ENCODE assay signal across 8 mouse cellular contexts in the genomic region with DNA sequence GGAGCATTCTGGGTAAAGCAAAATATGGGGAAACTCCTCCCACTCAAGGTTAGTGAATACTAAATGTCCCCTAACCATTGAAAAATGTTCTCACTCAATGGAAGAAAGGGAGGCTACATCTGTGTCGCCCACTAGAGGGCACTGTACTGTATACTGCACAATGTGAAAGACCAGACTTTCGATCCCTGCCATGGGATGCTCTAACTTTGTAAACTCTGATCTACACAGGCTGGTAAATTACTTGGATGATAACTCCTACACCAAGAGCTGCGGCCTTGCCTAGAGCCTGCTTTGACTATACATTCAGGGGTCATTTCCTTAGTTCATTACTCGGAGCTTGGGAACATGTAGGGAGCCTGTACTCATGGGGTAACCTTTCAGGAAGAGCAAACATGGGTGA. TPM values are rescaled to one million over a fixed set of nuclear protein-coding genes. Genes with fewer than 3 reads are reported as not detected.
A peak's percentile ranks its signal among the peaks of the same experiment; 100 is the strongest.
DNase-seq lines count a peak whose midpoint lies in the region; ATAC-seq and TF ChIP-seq lines count a peak whose summit lies in the region.

No protein-coding gene starts in this region.

- H3K9ac ChIP-seq in intestine, embryonic 14.5 days (ENCODE audit: low read length), result no peak overlapping the region
- no peak overlapping the region for H3K9ac ChIP-seq in liver, embryonic 11.5 days (ENCODE audit: low read depth, low read length)

- H3K4me3 ChIP-seq in intestine, embryonic 14.5 days (ENCODE audit: low read depth, low read length), result no peak overlapping the region
- peak overlapping the region; percentile 28 for H3K4me3 ChIP-seq in liver, embryonic 11.5 days (ENCODE audit: low read depth, low read length)
- H3K4me3 ChIP-seq in myocyte, result no peak overlapping the region

- H3K36me3 ChIP-seq in intestine, embryonic 14.5 days (ENCODE audit: control insufficient read depth, insufficient read depth, low read length), result peaks cover 4% of the 10 kb centered on the region
- no peaks in the 10 kb centered on the region for H3K36me3 ChIP-seq in liver, embryonic 11.5 days (ENCODE audit: control insufficient read depth, insufficient read depth, low read length)
- H3K36me3 ChIP-seq in myocyte (ENCODE audit: control insufficient read depth, insufficient read depth), result no peaks in the 10 kb centered on the region

- no peaks in the 10 kb centered on the region for H3K9me3 ChIP-seq in intestine, embryonic 14.5 days (ENCODE audit: control insufficient read depth, low read length)
- H3K9me3 ChIP-seq in liver, embryonic 11.5 days (ENCODE audit: control insufficient read depth, low read length), result no peaks in the 10 kb centered on the region

- H3K4me1 ChIP-seq in intestine, embryonic 14.5 days (replicated peaks; ENCODE audit: control insufficient read depth, insufficient read depth, low read length), result peaks cover 19% of the 10 kb centered on the region; the same call in 1 of the 2 replicates
- H3K4me1 ChIP-seq in liver, embryonic 11.5 days (replicated peaks; ENCODE audit: control insufficient read depth, insufficient read depth, low read length), result peaks cover 9% of the 10 kb centered on the region

- H3K79me2 ChIP-seq in myocyte (ENCODE audit: control insufficient read depth, insufficient read depth), result no peaks in the 10 kb centered on the region

- 0 out of 2 replicates have a peak, but pooled peaks have one; percentile 26 for ATAC-seq in intestine, embryonic 14.5 days (replicated peaks; ENCODE audit: low FRiP score, low TSS enrichment, low read depth)
- no peak; the same call in 1 of the 2 replicates for ATAC-seq in liver, embryonic 11.5 days (replicated peaks; ENCODE audit: low FRiP score)

- no peak overlapping the region for H3ac ChIP-seq in myocyte (ENCODE audit: control insufficient read depth, insufficient read length)

- H3K4me2 ChIP-seq in intestine, embryonic 14.5 days (ENCODE audit: low read length), result peak overlapping the region; percentile 47
- peak overlapping the region; percentile 58 for H3K4me2 ChIP-seq in liver, embryonic 11.5 days
- H3K4me2 ChIP-seq in myocyte (ENCODE audit: low read depth), result peak overlapping the region; percentile 81

- no peak overlapping the region for H3K27ac ChIP-seq in intestine, embryonic 14.5 days (ENCODE audit: low read depth)
- no peak overlapping the region for H3K27ac ChIP-seq in liver, embryonic 11.5 days (ENCODE audit: low read depth, low read length)

- DNase-seq in right cerebral cortex, adult 18-20 months, result peak; percentile 39
- no peak for DNase-seq in right cerebral cortex, postnatal 36 days (ENCODE audit: low spot score in 2 of 2)
- peak; percentile 82 for DNase-seq in cerebellum, adult 9-10 months
- peak; percentile 71 for DNase-seq in forelimb bud, embryonic 11.5 days (ENCODE audit: low read depth, low spot score)
- peak; percentile 75 for DNase-seq in intestine, embryonic 14.5 days (ENCODE audit: low spot score)
- DNase-seq in liver, embryonic 11.5 days (ENCODE audit: low spot score), result peak; percentile 57
- peak; percentile 33 for DNase-seq in testis, postnatal 14 days (ENCODE audit: low spot score)

- WGBS in intestine, embryonic 14.5 days, result 26% methylated on average over 4 of the region's 4 CpGs
- WGBS in liver, embryonic 11.5 days, result 14% methylated on average over 4 of the region's 4 CpGs

- TF ChIP-seq POLR2A in myocyte (IDR thresholded peaks at IDR 0.05; ENCODE audit: insufficient read length, low read depth), result no peak

- H3K27me3 ChIP-seq in intestine, embryonic 14.5 days (replicated peaks; ENCODE audit: control insufficient read depth, insufficient read depth, low read length), result no peaks in the 10 kb centered on the region
- no peaks in the 10 kb centered on the region for H3K27me3 ChIP-seq in liver, embryonic 11.5 days (replicated peaks; ENCODE audit: control insufficient read depth, insufficient read depth, low read length)
- no peaks in the 10 kb centered on the region for H3K27me3 ChIP-seq in myocyte (ENCODE audit: control insufficient read depth, insufficient read depth, insufficient read length)

TF ChIP-seq in myocyte, 11 proteins besides CTCF, POLR2A, EP300 and RAD21:
- TF ChIP-seq CEBPB (IDR thresholded peaks at IDR 0.05; ENCODE audit: insufficient read depth, poor library complexity, severe bottlenecking), result no peak
- TF ChIP-seq TCF12 (IDR thresholded peaks at IDR 0.05; ENCODE audit: insufficient read depth, poor library complexity, severe bottlenecking), result no peak
- no peak for TF ChIP-seq POLR2AphosphoS2 (IDR thresholded peaks at IDR 0.05; ENCODE audit: insufficient read length, low read depth)
- TF ChIP-seq MYOD1 (IDR thresholded peaks at IDR 0.05; ENCODE audit: control insufficient read depth in 1 of 3, insufficient read length in 2 of 3, low read depth in 2 of 3), result no peak
- no peak for TF ChIP-seq SRF (IDR thresholded peaks at IDR 0.05; ENCODE audit: control insufficient read depth, insufficient read length, low read depth)
- no peak for TF ChIP-seq MYOG (IDR thresholded peaks at IDR 0.05; ENCODE audit: control insufficient read depth in 1 of 3, insufficient read depth in 1 of 3, insufficient read length in 2 of 3, low read depth in 2 of 3)
- no peak for TF ChIP-seq TCF3 (IDR thresholded peaks at IDR 0.05; ENCODE audit: insufficient read length, low read depth)
- TF ChIP-seq MAX (IDR thresholded peaks at IDR 0.05; ENCODE audit: low read depth), result no peak
- TF ChIP-seq USF1 (IDR thresholded peaks at IDR 0.05; ENCODE audit: low read depth), result no peak
- no peak for TF ChIP-seq REST (IDR thresholded peaks at IDR 0.05; ENCODE audit: insufficient read depth, insufficient read length)
- no peak for TF ChIP-seq E2F4 (IDR thresholded peaks at IDR 0.05; ENCODE audit: insufficient read depth)

RNA-seq across cellular contexts. Expression of a gene that starts 44.4 kb away (rescaled TPM):
- polyA plus RNA-seq in intestine, embryonic 14.5 days (2014; fragmentation: Nextera tagmentation; extraction: Ambion mirVana), result 2,647 and 2,698 TPM in 2 replicates
- polyA plus RNA-seq in liver, embryonic 11.5 days (2014; fragmentation: Nextera tagmentation; extraction: Ambion mirVana), result 3,603 and 3,888 TPM in 2 replicates
- polyA plus RNA-seq in myocyte (2012; fragmentation: generic; extraction: Trizol), result 797 TPM

Comparison
In these comparisons a context has a peak if more than half of its experiments do, and no peak if none do; other contexts are left out.
1. DNase-seq: peak in right cerebral cortex, adult 18-20 months (single experiment), cerebellum, adult 9-10 months (single experiment), forelimb bud, embryonic 11.5 days (single experiment), intestine, embryonic 14.5 days (single experiment), liver, embryonic 11.5 days (single experiment) and testis, postnatal 14 days (single experiment); none in right cerebral cortex, postnatal 36 days (0 of 2).
2. Peak in every context shown above with its lines, with median percentiles within 50 percentile points of each other: H3K4me2 ChIP-seq.